Mouse (Mus musculus) lung, postnatal 0 days (tissue): Measurements from ENCODE around the gene Castor1.
A peak's percentile ranks its signal among the peaks of the same experiment; 100 is the strongest.

Experiments
- CTCF ChIP-seq: IDR thresholded peaks from 2 replicates; pipeline ENCODE4 v1.5.1; 2016; ENCODE audit warnings: antibody characterized with exemption, mild to moderate bottlenecking
- EP300 ChIP-seq: IDR thresholded peaks from 2 replicates; pipeline ENCODE4 v1.6.1; 2016; ENCODE audit warnings: antibody characterized with exemption, mild to moderate bottlenecking, control low read depth

DNA sequence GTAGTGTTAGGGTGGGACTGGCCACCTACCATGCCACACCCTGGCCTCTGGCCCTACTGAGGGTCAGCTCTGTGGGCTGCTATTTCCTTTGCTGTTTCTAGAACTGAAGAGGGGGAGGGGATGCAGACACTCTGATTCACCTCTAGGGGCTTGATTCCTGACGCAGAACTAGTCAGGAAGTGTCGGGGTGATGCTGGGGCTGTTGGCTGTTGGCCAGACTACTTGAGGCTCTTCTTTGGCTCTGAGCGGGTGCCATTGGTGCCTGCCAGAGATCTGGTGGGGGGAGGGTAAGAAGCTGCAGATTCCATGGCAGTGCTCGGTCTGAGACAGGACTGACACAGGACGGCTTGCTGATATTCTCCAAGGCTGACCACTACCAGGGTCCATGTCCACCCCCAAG is 43.9 kb downstream of the Castor1 start:
- TF ChIP-seq CTCF (peak; percentile 58), EP300 (no peak; the same call in 1 of the 2 replicates)
